Mouse (Mus musculus) midbrain, embryonic 12.5 days (tissue): ENCODE results near the gene Mlf1. TPM values are rescaled to one million over a fixed set of nuclear protein-coding genes. Genes with fewer than 3 reads are reported as not detected.
A peak's percentile ranks its signal among the peaks of the same experiment; 100 is the strongest.

Experiments
- ATAC-seq: fragments of 200-750 bp; cut with Nextera tagmentation; 2 replicates; pipeline ENCODE4 v1.8.0; 2017; ENCODE audit warnings: low read depth, moderate TSS enrichment, moderate library complexity; ENCODE audit not compliant: low FRiP score
- H3K27ac ChIP-seq: fragments of 300-500 bp; sonication (generic); replicated peaks from 2 replicates; pipeline ENCODE4 v1.5.1; 2016; ENCODE audit warnings: mild to moderate bottlenecking
- H3K27me3 ChIP-seq: fragments of 300-500 bp; sonication (generic); 2 replicates; pipeline ENCODE4 v1.6.1; 2016; ENCODE audit warnings: mild to moderate bottlenecking
- H3K36me3 ChIP-seq: fragments of 300-500 bp; sonication (generic); 2 replicates; pipeline ENCODE4 v1.6.1; 2016
- H3K4me1 ChIP-seq: fragments of 300-500 bp; sonication (generic); 2 replicates; pipeline ENCODE4 v1.6.1; 2016
- H3K4me2 ChIP-seq: fragments of 300-500 bp; sonication (generic); replicated peaks from 2 replicates; pipeline ENCODE4 v1.6.1; 2016; ENCODE audit warnings: mild to moderate bottlenecking, moderate library complexity
- H3K4me3 ChIP-seq: fragments of 300-500 bp; sonication (generic); 2 replicates; pipeline ENCODE4 v1.5.1; 2016; ENCODE audit warnings: mild to moderate bottlenecking
- H3K9ac ChIP-seq: fragments of 300-500 bp; sonication (generic); replicated peaks from 2 replicates; pipeline ENCODE4 v1.6.1; 2016; ENCODE audit warnings: mild to moderate bottlenecking, moderate library complexity
- H3K9me3 ChIP-seq: fragments of 300-500 bp; sonication (generic); 2 replicates; pipeline ENCODE4 v1.6.1; 2016; ENCODE audit warnings: mild to moderate bottlenecking
- WGBS: fragments of 180-500 bp; shearing (Covaris S2); methylation state at CpG from one replicate; pipeline ENCODE4 v1.1.7; 2016; 5-methylcytosine and 5-hydroxymethylcytosine counted together
- polyA plus RNA-seq: library from polyadenylated mRNA; unstranded; fragments of >200 nt; fragmentation: Nextera tagmentation; extraction: Ambion mirVana; gene quantifications from 2 replicates; pipeline ENCODE4 v1.2.1, GENCODE M21; 2016

Mlf1 gene
- polyA plus RNA-seq, result 27.4 and 29.0 TPM in 2 replicates

DNA sequence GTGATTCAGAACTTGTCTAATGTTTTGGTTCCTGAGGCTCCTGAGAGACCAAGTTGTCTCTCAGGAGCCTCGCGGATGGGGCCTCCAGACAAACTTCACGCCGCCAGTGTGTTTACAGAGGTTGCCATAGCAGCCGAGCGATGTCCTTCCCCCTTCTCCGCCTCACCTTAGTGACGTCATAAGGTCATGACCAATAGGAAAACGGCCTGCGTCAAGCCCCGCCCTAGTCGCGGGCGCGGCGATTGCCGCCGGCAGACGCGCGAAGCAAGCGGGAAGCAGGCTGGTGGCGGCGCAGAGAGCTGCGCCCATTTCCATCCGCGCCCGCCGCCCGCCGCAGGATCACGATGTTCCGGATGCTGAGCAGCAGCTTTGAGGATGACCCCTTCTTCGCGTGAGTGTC, at the start of gene Mlf1:
Mlf1 (plus strand) TSS at position 226 of the 400 bp plus-strand sequence.
- ATAC-seq, result peak; percentile 97
- no peak within 1 kb of the TSS for H3K27ac ChIP-seq
- under 1% methylated on average over 35 of the region's 35 CpGs for WGBS

DNA sequence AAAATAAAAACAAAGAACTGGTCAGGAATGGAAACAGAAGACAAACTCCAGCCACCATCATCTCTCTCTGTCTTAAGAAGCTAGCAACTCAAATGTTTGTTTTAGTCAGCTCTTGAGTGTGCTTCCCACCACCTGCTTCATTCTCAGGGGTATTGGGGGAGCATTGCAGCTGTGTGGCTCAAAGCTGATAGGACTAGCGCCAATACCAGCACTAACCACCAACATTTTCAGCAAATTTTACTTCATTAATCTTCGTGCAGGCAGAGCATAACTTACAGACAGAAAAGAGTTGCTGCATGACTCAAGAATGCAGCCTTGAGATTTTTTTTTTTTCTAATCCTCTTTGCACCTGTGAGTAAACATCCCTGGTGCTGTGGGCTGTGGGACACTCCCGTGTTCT, 34.3 kb upstream of the Mlf1 start:
- ATAC-seq, result no peak
- no peaks in the 10 kb centered on the region for H3K36me3 ChIP-seq
- H3K27ac ChIP-seq, result no peak overlapping the region
- no peak overlapping the region for H3K4me3 ChIP-seq
- H3K4me1 ChIP-seq, result peaks cover 6% of the 10 kb centered on the region; the same call in 1 of the 2 replicates
- H3K9me3 ChIP-seq, result no peaks in the 10 kb centered on the region
- no peaks in the 10 kb centered on the region for H3K27me3 ChIP-seq
- H3K9ac ChIP-seq, result no peak overlapping the region
- 60% methylated on average over 3 of the region's 3 CpGs for WGBS
- no peak overlapping the region for H3K4me2 ChIP-seq

More for the DNA sequence above, at the start of gene Mlf1:
- H3K4me1 ChIP-seq, result peaks cover 4% of the 10 kb centered on the region; the same call in 1 of the 2 replicates
- peak within 1 kb of the TSS; percentile 86 for H3K4me2 ChIP-seq
- peak within 1 kb of the TSS; percentile 53 for H3K4me3 ChIP-seq
- H3K9ac ChIP-seq, result peak within 1 kb of the TSS; percentile 59
- H3K9me3 ChIP-seq, result no peaks in the 10 kb centered on the region
- peaks cover 20% of the 10 kb centered on the region for H3K27me3 ChIP-seq
- no peaks in the 10 kb centered on the region for H3K36me3 ChIP-seq

GRCm38 (mm10) chr3:67340921-67341320, 33.0 kb upstream of the Mlf1 start:
- no peak overlapping the region for H3K9ac ChIP-seq
- 62% methylated on average over 7 of the region's 7 CpGs for WGBS
- no peak for ATAC-seq
- no peaks in the 10 kb centered on the region for H3K9me3 ChIP-seq
- H3K4me1 ChIP-seq, result peaks cover 6% of the 10 kb centered on the region; the same call in 1 of the 2 replicates
- no peak overlapping the region for H3K4me2 ChIP-seq
- H3K27me3 ChIP-seq, result no peaks in the 10 kb centered on the region
- H3K36me3 ChIP-seq, result no peaks in the 10 kb centered on the region
- no peak overlapping the region for H3K27ac ChIP-seq
- H3K4me3 ChIP-seq, result no peak overlapping the region

- H3K27ac ChIP-seq, result no peak overlapping the region
- H3K27me3 ChIP-seq, result no peaks in the 10 kb centered on the region
- H3K4me2 ChIP-seq, result no peak overlapping the region
- no peak overlapping the region for H3K9ac ChIP-seq
- peak; percentile 14; the same call in 1 of the 2 replicates for ATAC-seq
- WGBS, result 58% methylated on average over 5 of the region's 5 CpGs
- peaks cover 10% of the 10 kb centered on the region; the same call in 1 of the 2 replicates for H3K4me1 ChIP-seq
- H3K4me3 ChIP-seq, result no peak overlapping the region
- H3K36me3 ChIP-seq, result no peaks in the 10 kb centered on the region
- no peaks in the 10 kb centered on the region for H3K9me3 ChIP-seq
Measured at GRCm38 (mm10) chr3:67343004-67343662, 30.8 kb upstream of the Mlf1 start.

DNA sequence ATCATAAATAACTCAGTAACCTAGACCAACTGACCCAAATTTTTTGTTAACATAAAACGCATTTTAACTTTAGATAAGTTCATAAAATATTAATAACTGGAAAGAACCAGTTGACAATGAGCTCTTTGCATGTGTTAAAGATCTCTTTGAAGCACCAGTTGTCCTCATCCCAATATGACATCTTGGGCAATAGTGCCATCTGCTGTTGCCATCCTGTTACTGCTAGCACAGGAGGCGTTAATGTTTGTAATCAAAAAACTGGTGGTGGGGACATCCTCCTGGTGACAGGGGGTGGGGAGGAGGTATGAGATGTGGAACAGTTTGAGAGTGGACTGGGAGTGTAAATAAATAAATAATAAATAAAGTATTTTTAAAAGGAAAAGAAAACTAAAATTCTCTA, 29.3 kb upstream of the Mlf1 start:
- Histone ChIP-seq H3K27ac (no peak overlapping the region), H3K4me2 (no peak overlapping the region), H3K27me3 (no peaks in the 10 kb centered on the region), H3K4me1 (peaks cover 10% of the 10 kb centered on the region; the same call in 1 of the 2 replicates), H3K9me3 (no peaks in the 10 kb centered on the region), H3K36me3 (no peaks in the 10 kb centered on the region), H3K9ac (no peak overlapping the region), H3K4me3 (no peak overlapping the region)
- WGBS, result 8% methylated on average over 2 of the region's 2 CpGs
- ATAC-seq, result 0 out of 2 replicates have a peak, but pooled peaks have one; percentile 20

GRCm38 (mm10) chr3:67346674-67347073, 27.2 kb upstream of the Mlf1 start:
- Histone ChIP-seq H3K27me3 (no peaks in the 10 kb centered on the region), H3K9ac (no peak overlapping the region), H3K27ac (no peak overlapping the region; the same call in 1 of the 2 replicates), H3K9me3 (no peaks in the 10 kb centered on the region), H3K4me2 (no peak overlapping the region), H3K4me1 (peaks cover 9% of the 10 kb centered on the region; the same call in 1 of the 2 replicates), H3K36me3 (no peaks in the 10 kb centered on the region), H3K4me3 (no peak overlapping the region)
- no peak for ATAC-seq
- 55% methylated on average over 2 of the region's 2 CpGs for WGBS

DNA sequence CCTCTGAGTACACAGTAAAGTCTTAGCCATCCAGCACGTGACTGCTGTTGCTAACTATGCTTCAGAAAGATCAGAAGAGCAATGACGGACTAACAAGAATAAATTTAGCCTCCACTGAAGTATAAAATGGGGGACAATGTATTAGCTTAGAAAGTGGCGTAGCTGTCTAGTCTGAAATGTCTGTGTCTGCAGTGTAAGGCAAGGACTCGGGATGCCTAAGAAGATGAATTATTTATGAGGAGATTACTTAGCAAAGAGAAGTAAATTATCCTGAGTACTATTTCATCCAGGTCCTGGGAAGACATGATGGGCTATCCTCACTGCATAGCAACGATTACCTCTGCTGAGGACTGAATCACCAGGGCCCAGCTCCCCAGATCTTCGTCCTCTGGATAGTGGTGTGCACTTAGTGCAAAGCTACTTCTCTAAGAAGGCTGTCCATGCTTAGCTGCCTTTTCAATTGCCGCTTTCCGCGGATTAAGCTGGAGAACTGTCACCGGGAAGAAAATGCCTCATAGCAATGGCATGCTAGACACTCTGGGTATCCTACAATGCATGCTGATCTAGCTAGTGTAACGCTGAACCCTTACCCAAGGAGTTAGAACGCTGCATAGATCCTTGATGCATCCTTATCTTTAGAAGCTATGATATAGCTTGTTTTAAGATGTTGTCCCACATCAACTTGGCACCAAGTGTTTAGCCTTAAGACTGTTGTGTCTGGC, 22.3 kb upstream of the Mlf1 start:
- Histone ChIP-seq H3K36me3 (no peaks in the 10 kb centered on the region), H3K9me3 (no peaks in the 10 kb centered on the region), H3K4me1 (peaks cover 12% of the 10 kb centered on the region; the same call in 1 of the 2 replicates), H3K9ac (no peak overlapping the region), H3K4me2 (peak overlapping the region; percentile 3; the same call in 1 of the 2 replicates), H3K27ac (peak overlapping the region; percentile 50), H3K4me3 (no peak overlapping the region), H3K27me3 (no peaks in the 10 kb centered on the region)
- 32% methylated on average over 12 of the region's 12 CpGs for WGBS
- peak; percentile 67 for ATAC-seq

GRCm38 (mm10) chr3:67352128-67352762, 21.7 kb upstream of the Mlf1 start:
- peaks cover 9% of the 10 kb centered on the region; the same call in 1 of the 2 replicates for H3K4me1 ChIP-seq
- H3K27ac ChIP-seq, result peak overlapping the region; percentile 50
- 46% methylated on average over 2 of the region's 5 CpGs for WGBS

GRCm38 (mm10) chr3:67352763-67353149, 21.1 kb upstream of the Mlf1 start:
- Histone ChIP-seq H3K36me3 (no peaks in the 10 kb centered on the region), H3K9ac (no peak overlapping the region), H3K27ac (no peak overlapping the region), H3K4me3 (no peak overlapping the region), H3K4me1 (peaks cover 9% of the 10 kb centered on the region; the same call in 1 of the 2 replicates), H3K4me2 (no peak overlapping the region), H3K27me3 (no peaks in the 10 kb centered on the region), H3K9me3 (no peaks in the 10 kb centered on the region)
- peak; percentile 65; the same call in 1 of the 2 replicates for ATAC-seq
- WGBS, result 95% methylated on average over 3 of the region's 3 CpGs

More at GRCm38 (mm10) chr3:67352128-67352762, 21.7 kb upstream of the Mlf1 start:
- H3K36me3 ChIP-seq, result no peaks in the 10 kb centered on the region
- no peak overlapping the region for H3K4me2 ChIP-seq
- H3K4me3 ChIP-seq, result no peak overlapping the region
- no peaks in the 10 kb centered on the region for H3K27me3 ChIP-seq
- no peak overlapping the region for H3K9ac ChIP-seq
- no peaks in the 10 kb centered on the region for H3K9me3 ChIP-seq
- ATAC-seq, result peak; percentile 83

DNA sequence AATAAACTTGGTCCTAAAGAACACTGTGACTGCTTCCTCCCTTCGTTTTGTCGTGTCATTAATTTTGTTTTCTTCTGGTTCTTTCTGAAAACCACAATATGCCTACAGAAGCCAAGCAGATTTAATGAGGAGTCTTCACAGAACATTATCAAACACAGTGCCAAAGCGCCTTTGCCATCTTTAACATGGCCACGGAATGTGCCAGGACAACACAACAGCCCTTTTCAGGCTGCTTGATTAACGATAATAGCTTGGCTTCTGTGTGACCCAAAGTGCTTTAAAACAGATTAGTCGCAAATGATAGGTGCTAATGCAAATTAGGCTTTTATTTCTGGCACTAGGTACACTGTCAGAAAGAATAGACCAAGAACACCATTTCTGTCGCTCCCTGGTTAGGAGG, 15.5 kb upstream of the Mlf1 start:
- H3K27ac ChIP-seq, result no peak overlapping the region
- H3K27me3 ChIP-seq, result no peaks in the 10 kb centered on the region
- WGBS, result 85% methylated on average over 7 of the region's 7 CpGs

DNA sequence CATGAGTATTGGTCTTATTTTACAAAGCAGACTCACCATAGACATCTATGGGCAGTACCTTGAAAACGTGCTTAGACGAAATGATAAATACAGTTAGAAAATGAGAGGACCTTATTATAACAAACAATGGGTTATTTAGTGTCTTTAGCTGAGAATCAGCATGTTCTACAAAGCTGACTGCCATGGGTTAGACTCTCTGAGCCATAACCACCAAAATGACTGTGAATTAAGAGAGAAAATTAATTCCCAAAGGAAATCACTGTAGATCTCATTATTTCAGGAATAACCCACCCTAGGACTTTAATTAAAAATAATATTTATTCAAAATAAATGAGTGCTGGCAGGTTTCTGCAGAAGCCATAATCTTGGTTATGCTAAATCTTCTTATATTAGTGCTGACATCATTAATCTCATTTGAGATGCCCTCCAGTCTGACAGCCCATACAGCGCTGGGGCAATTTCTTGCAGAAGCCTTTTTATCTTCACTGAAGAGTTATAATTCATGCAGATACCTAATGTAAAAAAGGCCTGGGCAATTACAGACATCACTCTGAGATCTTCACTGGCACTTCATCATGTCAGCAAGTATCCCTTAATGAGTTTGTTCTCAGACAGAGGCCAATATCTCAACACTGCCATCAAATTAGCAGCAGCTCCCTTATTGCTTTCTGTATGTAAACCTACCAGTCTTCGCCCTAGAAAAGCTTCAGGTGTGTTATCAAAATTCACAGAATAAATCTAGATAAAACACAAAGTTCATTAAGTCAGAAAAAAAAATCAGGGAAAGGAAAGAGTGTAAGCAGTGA, 7.6 kb upstream of the Mlf1 start:
- no peaks in the 10 kb centered on the region for H3K36me3 ChIP-seq
- ATAC-seq, result no peak
- no peak overlapping the region for H3K9ac ChIP-seq
- H3K4me1 ChIP-seq, result no peaks in the 10 kb centered on the region
- H3K27me3 ChIP-seq, result no peaks in the 10 kb centered on the region
- no peaks in the 10 kb centered on the region for H3K9me3 ChIP-seq
- no peak overlapping the region for H3K27ac ChIP-seq
- H3K4me3 ChIP-seq, result no peak overlapping the region
- 70% methylated on average over 4 of the region's 4 CpGs for WGBS
- no peak overlapping the region for H3K4me2 ChIP-seq

More for the DNA sequence above, 15.5 kb upstream of the Mlf1 start:
- H3K4me1 ChIP-seq, result no peaks in the 10 kb centered on the region
- no peak overlapping the region for H3K4me3 ChIP-seq
- no peak overlapping the region for H3K9ac ChIP-seq
- no peak overlapping the region for H3K4me2 ChIP-seq
- H3K9me3 ChIP-seq, result no peaks in the 10 kb centered on the region
- H3K36me3 ChIP-seq, result no peaks in the 10 kb centered on the region
- ATAC-seq, result no peak
